Mouse (Mus musculus) monocyte, adult 2 months (primary cell): Measurements from ENCODE around the gene Slc24a3.

Experiments used
- DNase-seq, 2 experiments: peaks; one replicate each; pipeline ENCODE4 v3.0.0; 2022; ENCODE audit warnings: low spot score in 2 of 2, low read depth in 1 of 2

Slc24a3 gene

GRCm38 (mm10) chr2:145197076-145197475 is 29.5 kb downstream of the Slc24a3 start:
- no peak for DNase-seq

GRCm38 (mm10) chr2:145213587-145213986 is 46.0 kb downstream of the Slc24a3 start:
- no peak for DNase-seq

GRCm38 (mm10) chr2:145214086-145214831 is 46.7 kb downstream of the Slc24a3 start:
- no peak for DNase-seq

- no peak for DNase-seq
These were observed 49.0 kb downstream of the Slc24a3 start for GRCm38 (mm10) chr2:145216580-145216979.

- no peak for DNase-seq
These were observed 49.9 kb downstream of the Slc24a3 start for GRCm38 (mm10) chr2:145217422-145217821.

GRCm38 (mm10) chr2:145219246-145219645 is 51.7 kb downstream of the Slc24a3 start:
- DNase-seq = no peak

GRCm38 (mm10) chr2:145223646-145224045 is 56.1 kb downstream of the Slc24a3 start:
- DNase-seq = no peak

- no peak for DNase-seq
These were observed 58.1 kb downstream of the Slc24a3 start for GRCm38 (mm10) chr2:145225640-145226039.

- DNase-seq = no peak
These were observed 58.5 kb downstream of the Slc24a3 start for GRCm38 (mm10) chr2:145226100-145226499.

GRCm38 (mm10) chr2:145227351-145227750 is 59.8 kb downstream of the Slc24a3 start:
- DNase-seq = no peak

GRCm38 (mm10) chr2:145232764-145233484 is 65.4 kb downstream of the Slc24a3 start:
- DNase-seq = no peak

GRCm38 (mm10) chr2:145233547-145234398 is 66.2 kb downstream of the Slc24a3 start:
- no peak for DNase-seq

- DNase-seq = no peak
These were observed 78.8 kb downstream of the Slc24a3 start for GRCm38 (mm10) chr2:145246384-145246783.

GRCm38 (mm10) chr2:145248185-145248584 is 80.6 kb downstream of the Slc24a3 start:
- DNase-seq = no peak

- no peak for DNase-seq
These were observed 89.8 kb downstream of the Slc24a3 start for GRCm38 (mm10) chr2:145257332-145257731.

GRCm38 (mm10) chr2:145257855-145258254 is 90.3 kb downstream of the Slc24a3 start:
- no peak for DNase-seq

GRCm38 (mm10) chr2:145260574-145260973 is 93.0 kb downstream of the Slc24a3 start:
- DNase-seq = no peak

GRCm38 (mm10) chr2:145262153-145262552 is 94.6 kb downstream of the Slc24a3 start:
- no peak for DNase-seq

- DNase-seq = no peak
These were observed 99.2 kb downstream of the Slc24a3 start for GRCm38 (mm10) chr2:145266723-145267122.

- no peak for DNase-seq
These were observed 101.4 kb downstream of the Slc24a3 start for GRCm38 (mm10) chr2:145268971-145269370.

GRCm38 (mm10) chr2:145269410-145269809 is 101.9 kb downstream of the Slc24a3 start:
- DNase-seq = no peak
